In genomic region chr10:111936491-111937145, GRCm38 (mm10) we compare ENCODE assay signal across 8 mouse cellular contexts. TPM values are rescaled to one million over a fixed set of nuclear protein-coding genes. Genes with fewer than 3 reads are reported as not detected.
A peak's percentile ranks its signal among the peaks of the same experiment; 100 is the strongest.
DNase-seq lines count a peak whose midpoint lies in the region; ATAC-seq and TF ChIP-seq lines count a peak whose summit lies in the region.

No protein-coding gene starts in this region.

- intact Hi-C loops in left cerebral cortex, postnatal 25 days (cut with DNase I), result no loop called here

- no peak overlapping the region for H3K9ac ChIP-seq in liver, adult 2 months (ENCODE audit: low read depth, low read length)
- H3K9ac ChIP-seq in heart, embryonic 14.5 days (ENCODE audit: low read length), result no peak overlapping the region

- peak overlapping the region; percentile 34 for H3K4me2 ChIP-seq in heart, embryonic 14.5 days (ENCODE audit: low read length)

- H3K4me3 ChIP-seq in liver, adult 2 months (ENCODE audit: insufficient read depth, low read depth, low read length), result no peak overlapping the region
- no peak overlapping the region for H3K4me3 ChIP-seq in heart, embryonic 14.5 days (ENCODE audit: control insufficient read depth in 1 of 2, insufficient read depth in 1 of 2, low read depth in 1 of 2, low read length in 2 of 2)

- H3K36me3 ChIP-seq in liver, adult 2 months (ENCODE audit: control insufficient read depth, insufficient read depth, low read length), result no peaks in the 10 kb centered on the region
- no peaks in the 10 kb centered on the region for H3K36me3 ChIP-seq in heart, embryonic 14.5 days (ENCODE audit: control insufficient read depth, insufficient read depth, low read length)

- ATAC-seq in heart, embryonic 14.5 days (ENCODE audit: insufficient number of reproducible peaks, insufficient read depth, low FRiP score, low read depth), result peak; percentile 87

- TF ChIP-seq CTCF in liver, adult 2 months (IDR thresholded peaks at IDR 0.05; ENCODE audit: low read depth, low read length), result no peak

- TF ChIP-seq POLR2A in liver, adult 2 months (IDR thresholded peaks at IDR 0.05; ENCODE audit: extremely low read depth, insufficient read depth, low read length), result no peak

- peak; percentile 90 for DNase-seq in liver, adult 2 months (ENCODE audit: extremely low read depth, low read depth, low spot score)
- DNase-seq in liver, result no peak
- DNase-seq in adrenal gland, postnatal 4 days (ENCODE audit: low spot score in 2 of 2), result peak; percentile 6 to 15
- DNase-seq in kidney, postnatal 10 days, result peak; percentile 59
- peak; percentile 27 for DNase-seq in ovary, postnatal 36 days (ENCODE audit: low spot score)
- DNase-seq in layer of hippocampus, adult 9-11 months, result no peak
- DNase-seq in left cerebral cortex, postnatal 25 days (ENCODE audit: low spot score in 2 of 2), result no peak

- no peaks in the 10 kb centered on the region for H3K9me3 ChIP-seq in heart, embryonic 14.5 days (ENCODE audit: control insufficient read depth, low read length)

- WGBS in liver, adult 2 months, result 24% methylated on average over 13 of the region's 13 CpGs
- WGBS in heart, embryonic 14.5 days, result 6% methylated on average over 13 of the region's 13 CpGs

- peak overlapping the region; percentile 6; the same call in 1 of the 2 replicates for H3K27ac ChIP-seq in liver, adult 2 months (replicated peaks; ENCODE audit: insufficient read depth, low read depth, low read length)
- H3K27ac ChIP-seq in heart, embryonic 14.5 days (replicated peaks in 1 of 2; ENCODE audit: control insufficient read depth in 1 of 2, insufficient read depth in 1 of 2, low read depth in 2 of 2, low read length in 2 of 2), result peak overlapping the region; percentile 51 to 85

- H3K79me2 ChIP-seq in liver, adult 2 months (ENCODE audit: control insufficient read depth, insufficient read depth, low read length), result no peaks in the 10 kb centered on the region

- H3K27me3 ChIP-seq in liver, adult 2 months (ENCODE audit: control insufficient read depth, insufficient read depth, low read length), result no peaks in the 10 kb centered on the region
- H3K27me3 ChIP-seq in heart, embryonic 14.5 days (ENCODE audit: control insufficient read depth, insufficient read depth, low read length), result no peaks in the 10 kb centered on the region

- peaks cover 13% of the 10 kb centered on the region for H3K4me1 ChIP-seq in liver, adult 2 months (ENCODE audit: control insufficient read depth, insufficient read depth, low read length)
- H3K4me1 ChIP-seq in heart, embryonic 14.5 days (ENCODE audit: control insufficient read depth in 2 of 2, insufficient read depth in 2 of 2, low read length in 2 of 2), result peaks cover 12 to 49% of the 10 kb centered on the region in 2 experiments

RNA-seq across cellular contexts. Expression of gene Krr1, which starts 35.8 kb away (rescaled TPM):
- total RNA-seq in liver, adult 2 months (2014; rRNA removed), result 13.2 and 13.6 TPM in 2 replicates
- 2.6 and 3.0 TPM in 2 replicates for polyA plus RNA-seq in liver, adult 2 months (2012; rRNA removed)
- 10 to 100 TPM; 36.1 to 41.8 TPM for total RNA-seq in adrenal gland, postnatal 4 days (2021)
- polyA plus RNA-seq in heart, embryonic 14.5 days (2014; fragmentation: Nextera tagmentation; extraction: Ambion mirVana), result 24.8 and 26.5 TPM in 2 replicates
- total RNA-seq in left cerebral cortex, postnatal 25 days (2021), result 10 to 100 TPM; 32.6 to 39.8 TPM

Comparison
In these comparisons a context has a peak if more than half of its experiments do, and no peak if none do; other contexts are left out.
1. DNase-seq: peak in liver, adult 2 months (single experiment), adrenal gland, postnatal 4 days (2 of 2), kidney, postnatal 10 days (single experiment) and ovary, postnatal 36 days (single experiment); none in liver (single experiment), layer of hippocampus, adult 9-11 months (single experiment) and left cerebral cortex, postnatal 25 days (0 of 2).